Mouse (Mus musculus): Measurements from ENCODE around the gene Mbl1. TPM values are rescaled to one million over a fixed set of nuclear protein-coding genes. Genes with fewer than 3 reads are reported as not detected.

Gene Mbl1
- total RNA-seq, 2 experiments from 2014 or later = not detected

- DNase-seq = no peak
These were observed 46.9 kb downstream of the Mbl1 start for GRCm38 (mm10) chr14:41198037-41198730.

Other genes with a start within 250 kb of the Mbl1 start
- 10 to 100 TPM; 10.4 to 12.3 TPM for gene Tspan14, start 184.7 kb upstream of the Mbl1 start, total RNA-seq (2021)
- 10 to 100 TPM; 15.6 to 18.9 TPM for gene Fam213a, start 137.7 kb upstream of the Mbl1 start, total RNA-seq (2021)
- gene Dydc2, start 82.2 kb upstream of the Mbl1 start, total RNA-seq (2021) = not detected
- gene Dydc1, start 78.5 kb upstream of the Mbl1 start, total RNA-seq (2021) = not detected
- not detected for gene Mat1a, start 46.4 kb upstream of the Mbl1 start, total RNA-seq (2021)
- not detected for gene Sftpa1, start 19.7 kb upstream of the Mbl1 start, total RNA-seq (2021)
- not detected for gene Sftpd, start 33.7 kb downstream of the Mbl1 start, total RNA-seq (2021)
- gene Gm2832, start 127.3 kb downstream of the Mbl1 start, total RNA-seq (2021) = not detected
- gene Gm5798, start 197.2 kb downstream of the Mbl1 start, total RNA-seq (2021) = not detected
- not detected for gene Gm7945, start 234.9 kb downstream of the Mbl1 start, total RNA-seq (2021)